Mouse (Mus musculus): ENCODE results near the gene Gprasp1. TPM values are rescaled to one million over a fixed set of nuclear protein-coding genes. Genes with fewer than 3 reads are reported as not detected.
"Not testable (repeated sequence)": the region's sequence is repeated elsewhere in the genome, so short reads cannot be mapped to it uniquely, and the experiment has no call there.

Gprasp1 gene
- total RNA-seq, 2 experiments from 2014 or later = 326 to 346 TPM

DNA sequence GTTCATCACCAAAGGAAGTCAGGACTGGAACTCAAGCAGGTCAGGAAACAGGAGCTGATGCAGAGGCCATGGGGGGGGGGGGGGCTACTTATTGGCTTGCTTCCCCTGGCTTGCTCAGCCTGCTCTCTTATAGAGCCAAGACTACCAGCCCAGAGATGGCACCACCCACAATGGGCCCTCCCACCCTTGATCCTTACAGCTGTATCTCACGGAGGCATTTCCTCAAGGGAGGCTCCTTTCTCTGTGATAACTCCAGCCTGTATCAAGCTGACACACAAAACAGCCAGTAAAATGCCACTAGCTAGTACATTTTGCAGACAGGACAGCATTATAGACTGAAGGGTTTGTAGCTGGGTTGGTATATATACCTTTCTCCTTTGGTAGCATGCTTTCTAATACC lies 93.4 kb downstream of the Gprasp1 start:
- DNase-seq (ENCODE audit: low spot score in 2 of 2) = not testable (repeated sequence)

DNA sequence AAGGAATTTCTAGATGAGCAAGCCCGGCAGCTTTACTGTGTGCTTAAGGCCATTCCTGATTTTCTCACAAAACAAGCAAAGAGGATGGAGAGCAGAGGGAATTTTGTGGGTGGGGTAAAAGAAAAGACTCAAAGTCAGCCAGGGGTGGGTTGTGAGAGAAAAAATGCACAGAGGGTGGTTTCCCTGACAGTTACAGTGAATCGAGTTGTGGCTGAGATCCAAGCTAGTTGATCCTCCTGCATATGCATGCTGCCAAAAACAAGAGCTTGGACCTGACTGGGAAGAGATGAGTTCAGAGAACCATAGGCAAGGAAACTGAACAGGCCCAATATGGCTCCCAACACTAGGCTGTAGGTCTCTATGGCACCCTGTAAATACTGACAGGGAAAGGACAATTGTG lies 95.4 kb downstream of the Gprasp1 start:
- DNase-seq (ENCODE audit: low spot score in 2 of 2) = no peak

DNA sequence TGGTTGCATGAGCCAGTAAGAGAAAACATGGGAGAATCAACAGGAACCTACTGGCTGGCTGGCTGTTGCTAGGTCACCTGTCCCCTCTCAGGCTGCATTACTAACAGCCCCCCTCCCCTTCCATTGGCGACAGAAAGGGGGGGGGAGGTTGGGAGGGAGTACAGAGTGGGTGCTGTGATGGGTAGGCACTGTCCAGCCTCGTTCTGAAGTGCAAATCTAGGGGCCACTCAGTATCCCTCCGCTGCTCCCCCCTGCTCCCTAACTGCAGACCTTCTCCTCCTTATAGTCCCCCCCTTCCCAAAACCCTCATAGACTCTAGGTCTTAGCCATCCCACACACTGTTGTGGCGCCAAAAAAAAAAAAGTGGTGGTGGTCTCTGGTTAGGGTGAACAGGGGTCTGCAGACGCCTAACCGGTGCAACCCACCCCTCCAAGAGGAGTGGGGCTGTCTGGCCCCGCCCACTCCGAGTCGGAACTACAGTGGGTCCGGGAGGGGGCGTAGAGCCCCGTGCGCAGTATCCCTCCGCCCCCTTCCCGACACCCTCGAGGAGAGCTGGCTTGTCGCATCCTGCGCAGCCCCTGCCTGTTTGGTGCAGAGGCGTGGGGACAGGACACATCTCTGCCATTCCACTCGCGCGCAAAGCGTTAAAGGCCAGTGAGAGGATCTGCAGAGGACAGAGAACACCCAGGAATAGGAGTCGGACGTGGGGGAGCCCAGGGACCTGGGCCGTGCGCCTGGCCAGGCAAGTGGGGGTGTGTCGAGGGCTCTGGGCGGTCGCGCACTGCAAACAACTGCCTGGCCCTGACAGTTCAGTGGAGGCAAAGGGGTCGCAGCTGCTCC lies 96.2 kb downstream of the Gprasp1 start, which contains the start of gene Gprasp2:
Gene Gprasp2 (plus strand): TSS at position 514 of the 840 bp plus-strand sequence.
- DNase-seq (ENCODE audit: low spot score in 2 of 2) = peak; percentile 65 to 74

- DNase-seq (ENCODE audit: low spot score in 2 of 2) = peak; percentile 45 to 55
Measured at GRCm38 (mm10) chrX:135839397-135840391, 97.2 kb downstream of the Gprasp1 start.

Small RNA genes lying within 50 kb of the gene (microRNA-seq; reads per million reads assigned to microRNA genes)
- 0 reads per million in 2 experiments for gene Mir1970
- gene Mir7646 = 0 reads per million in 2 experiments

Other genes starting within 250 kb of the Gprasp1 start
- gene AV320801, start 248.1 kb upstream of the Gprasp1 start, total RNA-seq (2021) = not detected
- gene Nxf7, start 144.0 kb upstream of the Gprasp1 start, total RNA-seq (2021) = not detected
- not detected for gene Prame, start 115.0 kb upstream of the Gprasp1 start, total RNA-seq (2021)
- gene Tcp11x2, start 48.9 kb upstream of the Gprasp1 start, total RNA-seq (2021) = not detected
- not detected for gene Tmsb15a, start 17.5 kb upstream of the Gprasp1 start, total RNA-seq (2021)
- 10 to 100 TPM; 29.8 to 32.9 TPM for gene Armcx5, start within 50 bp of the Gprasp1 start, total RNA-seq (2021)
- gene Bhlhb9, start 54.9 kb downstream of the Gprasp1 start, total RNA-seq (2021) = 10 to 100 TPM; 78.0 to 78.1 TPM
- 100 to 1,000 TPM; 151 to 199 TPM for gene Gprasp2, start 96.3 kb downstream of the Gprasp1 start, total RNA-seq (2021)

Data from layer of hippocampus, postnatal 10 days (tissue).